Mouse (Mus musculus): ENCODE results near the gene Dlg4. TPM values are rescaled to one million over a fixed set of nuclear protein-coding genes. Genes with fewer than 3 reads are reported as not detected.
A peak's percentile ranks its signal among the peaks of the same experiment; 100 is the strongest.

Dlg4 gene
- polyA plus RNA-seq, 1 experiment from 2014 or later = 15.0 TPM

DNA sequence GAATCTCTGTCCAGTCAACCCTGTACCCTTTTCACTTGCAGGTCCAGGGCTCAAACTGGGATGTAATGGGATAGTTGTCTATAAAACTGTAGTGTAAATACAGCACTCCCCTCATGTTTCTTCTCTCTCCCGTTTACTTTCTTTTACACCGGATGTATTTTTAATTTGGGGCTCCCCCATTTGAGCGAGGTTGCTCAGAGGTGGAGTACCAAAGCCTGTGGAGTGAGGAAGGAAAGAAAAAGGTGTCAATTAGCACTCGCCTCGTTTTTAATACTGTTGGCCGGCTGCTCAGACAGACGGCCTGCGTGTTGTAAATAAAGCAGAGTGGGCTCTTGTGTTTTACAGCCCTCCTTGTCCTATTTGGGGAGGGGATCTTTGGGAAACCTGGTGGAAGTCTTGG, 17.1 kb upstream of the Dlg4 start:
- ATAC-seq (ENCODE audit: insufficient read depth, low FRiP score, low TSS enrichment) (no peak), DNase-seq (ENCODE audit: low spot score) (no peak)
- Histone ChIP-seq H3K9ac (ENCODE audit: low read length) (no peak overlapping the region), H3K4me3 (ENCODE audit: low read depth, low read length) (peak overlapping the region; percentile 74), H3K9me3 (ENCODE audit: control insufficient read depth, low read length) (no peaks in the 10 kb centered on the region), H3K36me3 (ENCODE audit: control insufficient read depth, insufficient read depth, low read length) (peaks cover 16% of the 10 kb centered on the region), H3K27ac (ENCODE audit: low read depth, low read length) (no peak overlapping the region), H3K27me3 (ENCODE audit: control insufficient read depth, insufficient read depth, low read length) (no peaks in the 10 kb centered on the region), H3K4me1 (ENCODE audit: control insufficient read depth, insufficient read depth, low read length) (peaks cover 18% of the 10 kb centered on the region), H3K4me2 (ENCODE audit: low read depth) (no peak overlapping the region)
- 74% methylated on average over 8 of the region's 8 CpGs for WGBS

DNA sequence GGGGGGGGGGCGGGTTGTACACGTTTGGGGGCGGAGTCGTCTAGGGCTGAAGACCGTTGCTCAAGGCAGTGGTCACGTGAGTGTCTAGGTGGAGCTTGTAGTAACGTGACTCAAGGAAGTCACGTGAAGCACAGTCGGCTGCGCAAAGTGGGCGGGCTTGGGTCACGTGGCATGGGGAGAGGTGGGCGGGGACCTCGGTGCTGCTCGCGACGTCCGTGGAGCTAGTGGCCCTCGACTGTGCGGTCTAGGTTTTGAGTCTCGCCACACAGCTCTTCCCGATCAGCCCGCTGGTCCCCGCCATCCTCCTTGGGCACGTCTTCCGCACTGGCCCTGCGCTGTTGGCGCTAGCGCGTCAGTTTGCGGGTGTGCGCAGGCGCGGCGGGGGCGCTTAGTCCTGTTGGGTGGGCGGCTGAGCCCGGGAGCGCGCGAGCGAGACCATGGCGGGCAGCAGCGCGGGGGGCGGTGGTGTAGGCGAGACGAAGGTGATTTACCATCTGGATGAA, 16.3 kb upstream of the Dlg4 start, which contains the start of gene Dvl2:
Gene Dvl2 (plus strand): TSS at position 200 of the 503 bp plus-strand sequence.
- peak within 1 kb of the TSS; percentile 67 for H3K9ac ChIP-seq (ENCODE audit: low read length)
- H3K27ac ChIP-seq (ENCODE audit: low read depth, low read length) = peak within 1 kb of the TSS; percentile 80
- H3K36me3 ChIP-seq (ENCODE audit: control insufficient read depth, insufficient read depth, low read length) = peaks cover 19% of the 10 kb centered on the region
- peak within 1 kb of the TSS; percentile 83 for H3K4me2 ChIP-seq (ENCODE audit: low read depth)
- no peaks in the 10 kb centered on the region for H3K27me3 ChIP-seq (ENCODE audit: control insufficient read depth, insufficient read depth, low read length)
- DNase-seq (ENCODE audit: low spot score) = peak; percentile 94
- ATAC-seq (ENCODE audit: insufficient read depth, low FRiP score, low TSS enrichment) = peak; percentile 59
- no peaks in the 10 kb centered on the region for H3K9me3 ChIP-seq (ENCODE audit: control insufficient read depth, low read length)
- WGBS = under 1% methylated on average over 48 of the region's 48 CpGs
- peaks cover 18% of the 10 kb centered on the region for H3K4me1 ChIP-seq (ENCODE audit: control insufficient read depth, insufficient read depth, low read length)
- H3K4me3 ChIP-seq (ENCODE audit: low read depth, low read length) = peak within 1 kb of the TSS; percentile 74

DNA sequence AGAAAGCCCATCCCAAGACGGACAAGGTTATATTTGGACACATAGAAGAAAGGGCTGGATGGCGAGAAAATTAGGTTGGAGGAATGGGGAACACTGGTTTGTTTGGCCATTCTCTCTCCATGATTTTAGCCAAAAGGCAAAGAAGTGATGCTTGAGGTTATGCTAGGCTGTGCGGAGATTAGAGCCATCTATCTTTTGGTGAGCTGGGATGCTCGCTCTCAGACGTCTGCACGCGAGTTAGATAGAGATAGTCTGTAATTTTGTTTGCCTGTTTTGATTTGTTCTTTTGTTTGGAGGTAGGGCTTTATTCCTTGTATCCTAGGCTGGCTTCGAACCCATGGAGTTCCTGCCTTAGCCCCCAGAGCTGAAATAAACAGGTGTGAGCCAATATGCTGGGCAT, 15.6 kb upstream of the Dlg4 start:
- peaks cover 18% of the 10 kb centered on the region for H3K4me1 ChIP-seq (ENCODE audit: control insufficient read depth, insufficient read depth, low read length)

DNA sequence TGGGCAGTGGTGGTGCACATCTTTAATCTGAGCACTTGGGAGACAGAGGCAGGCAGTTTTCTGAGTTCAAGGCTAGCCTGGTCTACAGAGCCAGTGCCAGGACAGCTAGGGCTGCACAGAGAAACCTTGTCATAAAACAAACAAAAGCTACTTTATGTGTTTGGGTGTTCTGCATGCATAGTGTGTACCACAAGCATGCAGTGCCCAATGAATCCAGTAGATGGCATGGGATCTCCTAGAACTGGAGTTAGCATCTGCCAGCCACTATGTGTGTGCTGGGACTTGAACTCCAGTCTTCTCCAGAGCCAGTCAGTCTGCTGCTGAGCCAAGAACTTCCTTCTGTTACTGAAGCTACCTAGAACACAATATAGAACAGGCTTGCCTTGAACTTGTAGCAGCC, 14.9 kb upstream of the Dlg4 start:
- Histone ChIP-seq H3K4me2 (ENCODE audit: low read depth) (peak overlapping the region; percentile 83), H3K9me3 (ENCODE audit: control insufficient read depth, low read length) (no peaks in the 10 kb centered on the region), H3K4me3 (ENCODE audit: low read depth, low read length) (peak overlapping the region; percentile 74), H3K4me1 (ENCODE audit: control insufficient read depth, insufficient read depth, low read length) (peaks cover 18% of the 10 kb centered on the region), H3K27ac (ENCODE audit: low read depth, low read length) (no peak overlapping the region), H3K27me3 (ENCODE audit: control insufficient read depth, insufficient read depth, low read length) (no peaks in the 10 kb centered on the region), H3K9ac (ENCODE audit: low read length) (no peak overlapping the region), H3K36me3 (ENCODE audit: control insufficient read depth, insufficient read depth, low read length) (peaks cover 29% of the 10 kb centered on the region)
- no peak for ATAC-seq (ENCODE audit: insufficient read depth, low FRiP score, low TSS enrichment)
- peak; percentile 53 for DNase-seq (ENCODE audit: low spot score)

More for the DNA sequence above, 15.6 kb upstream of the Dlg4 start:
- no peak for ATAC-seq (ENCODE audit: insufficient read depth, low FRiP score, low TSS enrichment)
- peaks cover 24% of the 10 kb centered on the region for H3K36me3 ChIP-seq (ENCODE audit: control insufficient read depth, insufficient read depth, low read length)
- WGBS = 13% methylated on average over 8 of the region's 8 CpGs
- H3K27me3 ChIP-seq (ENCODE audit: control insufficient read depth, insufficient read depth, low read length) = no peaks in the 10 kb centered on the region
- H3K4me3 ChIP-seq (ENCODE audit: low read depth, low read length) = peak overlapping the region; percentile 74
- peak overlapping the region; percentile 67 for H3K9ac ChIP-seq (ENCODE audit: low read length)
- H3K9me3 ChIP-seq (ENCODE audit: control insufficient read depth, low read length) = no peaks in the 10 kb centered on the region
- peak overlapping the region; percentile 83 for H3K4me2 ChIP-seq (ENCODE audit: low read depth)
- no peak for DNase-seq (ENCODE audit: low spot score)
- H3K27ac ChIP-seq (ENCODE audit: low read depth, low read length) = peak overlapping the region; percentile 80; the same call in 1 of the 2 replicates

DNA sequence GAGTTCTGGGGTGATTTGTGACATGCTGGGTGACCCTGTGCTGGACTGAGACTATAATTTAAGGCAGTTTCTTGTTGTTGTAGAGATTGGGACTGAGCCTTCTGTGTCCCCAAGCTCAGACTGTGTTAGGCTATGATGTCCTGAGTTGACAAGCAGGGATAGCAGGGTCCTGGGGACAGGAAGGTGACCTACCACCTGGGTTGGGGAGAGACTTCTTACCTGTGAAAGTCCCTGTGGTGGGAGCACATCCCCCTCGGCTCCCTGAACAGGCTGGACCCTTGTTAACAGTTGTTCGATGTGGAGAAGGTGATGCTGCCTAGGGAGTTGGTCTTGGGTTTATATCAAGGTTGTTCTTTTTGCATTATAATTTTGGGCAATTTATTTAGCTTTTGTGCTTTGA, 14.3 kb upstream of the Dlg4 start:
- no peaks in the 10 kb centered on the region for H3K9me3 ChIP-seq (ENCODE audit: control insufficient read depth, low read length)
- ATAC-seq (ENCODE audit: insufficient read depth, low FRiP score, low TSS enrichment) (no peak), DNase-seq (ENCODE audit: low spot score) (no peak)
- peak overlapping the region; percentile 83 for H3K4me2 ChIP-seq (ENCODE audit: low read depth)
- H3K4me1 ChIP-seq (ENCODE audit: control insufficient read depth, insufficient read depth, low read length) = peaks cover 18% of the 10 kb centered on the region
- no peak overlapping the region for H3K27ac ChIP-seq (ENCODE audit: low read depth, low read length)
- H3K27me3 ChIP-seq (ENCODE audit: control insufficient read depth, insufficient read depth, low read length) = no peaks in the 10 kb centered on the region
- no peak overlapping the region for H3K9ac ChIP-seq (ENCODE audit: low read length)
- WGBS = 92% methylated on average over 2 of the region's 2 CpGs
- H3K4me3 ChIP-seq (ENCODE audit: low read depth, low read length) = no peak overlapping the region; the same call in 1 of the 2 replicates
- peaks cover 32% of the 10 kb centered on the region for H3K36me3 ChIP-seq (ENCODE audit: control insufficient read depth, insufficient read depth, low read length)

DNA sequence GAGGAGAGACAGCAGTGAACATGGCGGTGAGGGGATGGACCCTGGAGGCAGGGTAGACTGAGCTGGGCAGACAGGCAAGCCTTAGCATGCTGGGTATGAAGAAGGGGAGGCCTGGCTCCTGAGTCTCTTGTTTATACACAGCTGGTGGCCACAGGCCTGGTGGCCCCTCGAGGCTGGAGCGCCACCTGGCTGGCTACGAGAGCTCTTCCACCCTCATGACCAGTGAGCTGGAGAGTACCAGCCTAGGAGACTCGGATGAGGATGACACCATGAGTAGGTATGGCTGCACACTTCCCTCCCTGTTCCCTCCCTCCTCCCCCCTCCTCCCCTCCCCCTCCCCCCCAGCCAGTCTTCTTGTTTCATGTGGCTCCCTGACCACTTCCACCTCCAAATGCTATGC, 11.2 kb upstream of the Dlg4 start:
- Histone ChIP-seq H3K27me3 (ENCODE audit: control insufficient read depth, insufficient read depth, low read length) (no peaks in the 10 kb centered on the region), H3K4me3 (ENCODE audit: low read depth, low read length) (no peak overlapping the region), H3K4me1 (ENCODE audit: control insufficient read depth, insufficient read depth, low read length) (peaks cover 13% of the 10 kb centered on the region), H3K4me2 (ENCODE audit: low read depth) (no peak overlapping the region), H3K36me3 (ENCODE audit: control insufficient read depth, insufficient read depth, low read length) (peaks cover 37% of the 10 kb centered on the region), H3K27ac (ENCODE audit: low read depth, low read length) (no peak overlapping the region), H3K9ac (ENCODE audit: low read length) (no peak overlapping the region), H3K9me3 (ENCODE audit: control insufficient read depth, low read length) (no peaks in the 10 kb centered on the region)
- no peak for ATAC-seq (ENCODE audit: insufficient read depth, low FRiP score, low TSS enrichment)
- DNase-seq (ENCODE audit: low spot score) = no peak
- WGBS = 52% methylated on average over 5 of the region's 5 CpGs

DNA sequence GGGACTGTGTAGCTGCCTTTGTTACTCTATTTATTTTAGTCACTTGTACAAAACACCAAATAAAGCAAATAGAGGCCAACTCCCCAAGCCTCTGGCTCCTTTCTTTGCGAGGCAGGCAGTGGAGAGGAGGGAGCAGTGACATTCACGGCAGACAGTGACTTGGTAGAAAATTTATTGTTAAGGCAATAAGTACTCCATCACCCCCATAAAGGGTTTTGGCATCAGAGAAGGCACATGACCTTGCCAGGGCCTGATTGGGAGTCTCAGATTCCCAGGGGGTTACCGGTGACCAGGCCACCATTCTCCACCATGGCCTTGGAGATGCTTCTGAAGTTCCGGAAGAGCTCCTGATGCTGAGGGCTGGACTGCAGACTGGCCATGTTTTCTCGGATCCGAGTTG, 6.7 kb upstream of the Dlg4 start:
- Histone ChIP-seq H3K4me3 (ENCODE audit: low read depth, low read length) (no peak overlapping the region), H3K27me3 (ENCODE audit: control insufficient read depth, insufficient read depth, low read length) (no peaks in the 10 kb centered on the region), H3K27ac (ENCODE audit: low read depth, low read length) (no peak overlapping the region), H3K9ac (ENCODE audit: low read length) (no peak overlapping the region), H3K36me3 (ENCODE audit: control insufficient read depth, insufficient read depth, low read length) (peaks cover 50% of the 10 kb centered on the region), H3K9me3 (ENCODE audit: control insufficient read depth, low read length) (no peaks in the 10 kb centered on the region), H3K4me2 (ENCODE audit: low read depth) (no peak overlapping the region), H3K4me1 (ENCODE audit: control insufficient read depth, insufficient read depth, low read length) (peaks cover 7% of the 10 kb centered on the region; the same call in 1 of the 2 replicates)
- ATAC-seq (ENCODE audit: insufficient read depth, low FRiP score, low TSS enrichment) = no peak
- DNase-seq (ENCODE audit: low spot score) = no peak
- 94% methylated on average over 6 of the region's 6 CpGs for WGBS

DNA sequence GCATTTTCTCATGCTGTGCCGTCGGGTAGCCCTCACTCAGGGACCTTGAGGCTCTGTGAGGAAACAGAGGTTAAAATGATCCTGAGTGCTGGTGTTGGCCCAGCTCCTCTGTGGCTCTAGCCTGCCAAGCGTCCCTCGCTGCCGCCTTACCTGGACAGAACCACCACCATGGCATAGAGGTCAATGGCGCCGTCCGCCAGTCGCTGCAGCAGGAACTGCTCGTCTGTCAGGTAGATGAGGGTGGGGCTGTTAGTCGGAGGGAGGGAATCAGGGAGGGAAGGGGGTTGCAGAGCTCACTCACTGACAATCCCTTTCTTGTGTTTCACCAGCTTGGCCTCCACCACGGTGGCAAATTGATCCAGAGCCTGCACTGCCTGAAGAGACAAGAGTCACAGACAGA, 6.2 kb upstream of the Dlg4 start:
- DNase-seq (ENCODE audit: low spot score) = no peak
- peaks cover 47% of the 10 kb centered on the region for H3K36me3 ChIP-seq (ENCODE audit: control insufficient read depth, insufficient read depth, low read length)
- no peak overlapping the region for H3K4me3 ChIP-seq (ENCODE audit: low read depth, low read length)
- no peak overlapping the region for H3K9ac ChIP-seq (ENCODE audit: low read length)
- WGBS = 90% methylated on average over 12 of the region's 12 CpGs
- no peaks in the 10 kb centered on the region for H3K27me3 ChIP-seq (ENCODE audit: control insufficient read depth, insufficient read depth, low read length)
- H3K4me1 ChIP-seq (ENCODE audit: control insufficient read depth, insufficient read depth, low read length) = peaks cover 7% of the 10 kb centered on the region; the same call in 1 of the 2 replicates
- H3K27ac ChIP-seq (ENCODE audit: low read depth, low read length) = no peak overlapping the region
- ATAC-seq (ENCODE audit: insufficient read depth, low FRiP score, low TSS enrichment) = no peak
- no peaks in the 10 kb centered on the region for H3K9me3 ChIP-seq (ENCODE audit: control insufficient read depth, low read length)
- no peak overlapping the region for H3K4me2 ChIP-seq (ENCODE audit: low read depth)

DNA sequence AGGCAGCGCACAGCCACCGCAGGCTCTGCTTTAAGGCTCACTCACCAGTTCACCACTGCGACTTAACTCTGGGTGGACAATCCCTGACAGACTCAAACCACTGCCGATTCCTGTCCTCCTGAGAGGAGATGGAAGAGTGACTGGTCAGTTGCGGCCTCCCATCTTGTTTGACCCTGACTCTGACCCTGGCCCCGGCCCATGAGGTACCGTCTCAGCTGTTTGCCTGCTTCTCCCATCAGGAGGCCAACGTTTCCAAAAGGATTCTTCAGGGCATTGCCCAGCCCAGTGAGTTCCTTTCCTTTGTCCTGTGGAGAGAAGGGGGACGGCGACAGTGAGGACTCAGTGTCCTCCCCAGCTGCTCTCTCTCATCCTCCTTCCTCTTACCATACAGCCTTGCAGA, 5.8 kb upstream of the Dlg4 start:
- H3K4me1 ChIP-seq (ENCODE audit: control insufficient read depth, insufficient read depth, low read length) = peaks cover 7% of the 10 kb centered on the region; the same call in 1 of the 2 replicates
- no peak overlapping the region for H3K4me2 ChIP-seq (ENCODE audit: low read depth)
- H3K27me3 ChIP-seq (ENCODE audit: control insufficient read depth, insufficient read depth, low read length) = no peaks in the 10 kb centered on the region
- no peak for ATAC-seq (ENCODE audit: insufficient read depth, low FRiP score, low TSS enrichment)
- no peak overlapping the region for H3K9ac ChIP-seq (ENCODE audit: low read length)
- no peak for DNase-seq (ENCODE audit: low spot score)
- no peak overlapping the region for H3K4me3 ChIP-seq (ENCODE audit: low read depth, low read length)
- H3K27ac ChIP-seq (ENCODE audit: low read depth, low read length) = no peak overlapping the region
- H3K36me3 ChIP-seq (ENCODE audit: control insufficient read depth, insufficient read depth, low read length) = peaks cover 44% of the 10 kb centered on the region
- no peaks in the 10 kb centered on the region for H3K9me3 ChIP-seq (ENCODE audit: control insufficient read depth, low read length)
- WGBS = 78% methylated on average over 10 of the region's 10 CpGs

Measured in neural tube, embryonic 11.5 days (tissue).